Mouse (Mus musculus) layer of hippocampus, adult 2 months (tissue): ENCODE results near the gene Slc5a6. TPM values are rescaled to one million over a fixed set of nuclear protein-coding genes. Genes with fewer than 3 reads are reported as not detected.
"Not testable (repeated sequence)": the region's sequence is repeated elsewhere in the genome, so short reads cannot be mapped to it uniquely, and the experiment has no call there.

ENCODE experiments used
- DNase-seq, 2 experiments: peaks; one replicate each; pipeline ENCODE4 v3.0.0; 2022; ENCODE audit warnings: low spot score in 2 of 2
- H3K27ac ChIP-seq: fragments of 200-600 bp; 2 replicates; pipeline ENCODE4 v1.8.1; 2022
- H3K4me3 ChIP-seq: fragments of 200-600 bp; 2 replicates; pipeline ENCODE4 v1.8.1; 2022; ENCODE audit warnings: mild to moderate bottlenecking
- CTCF ChIP-seq: fragments of 200-600 bp; conservative IDR thresholded peaks from 2 replicates; pipeline ENCODE4 v1.8.1; 2022; ENCODE audit warnings: antibody characterized with exemption, mild to moderate bottlenecking, moderate library complexity
- total RNA-seq, 2 experiments: library from RNA; stranded (reverse); gene quantifications; 2 replicates each; pipeline ENCODE4 v1.2.3; 2021

The Slc5a6 gene
- total RNA-seq, 2 experiments from 2014 or later, result 15.0 to 16.1 TPM

DNA sequence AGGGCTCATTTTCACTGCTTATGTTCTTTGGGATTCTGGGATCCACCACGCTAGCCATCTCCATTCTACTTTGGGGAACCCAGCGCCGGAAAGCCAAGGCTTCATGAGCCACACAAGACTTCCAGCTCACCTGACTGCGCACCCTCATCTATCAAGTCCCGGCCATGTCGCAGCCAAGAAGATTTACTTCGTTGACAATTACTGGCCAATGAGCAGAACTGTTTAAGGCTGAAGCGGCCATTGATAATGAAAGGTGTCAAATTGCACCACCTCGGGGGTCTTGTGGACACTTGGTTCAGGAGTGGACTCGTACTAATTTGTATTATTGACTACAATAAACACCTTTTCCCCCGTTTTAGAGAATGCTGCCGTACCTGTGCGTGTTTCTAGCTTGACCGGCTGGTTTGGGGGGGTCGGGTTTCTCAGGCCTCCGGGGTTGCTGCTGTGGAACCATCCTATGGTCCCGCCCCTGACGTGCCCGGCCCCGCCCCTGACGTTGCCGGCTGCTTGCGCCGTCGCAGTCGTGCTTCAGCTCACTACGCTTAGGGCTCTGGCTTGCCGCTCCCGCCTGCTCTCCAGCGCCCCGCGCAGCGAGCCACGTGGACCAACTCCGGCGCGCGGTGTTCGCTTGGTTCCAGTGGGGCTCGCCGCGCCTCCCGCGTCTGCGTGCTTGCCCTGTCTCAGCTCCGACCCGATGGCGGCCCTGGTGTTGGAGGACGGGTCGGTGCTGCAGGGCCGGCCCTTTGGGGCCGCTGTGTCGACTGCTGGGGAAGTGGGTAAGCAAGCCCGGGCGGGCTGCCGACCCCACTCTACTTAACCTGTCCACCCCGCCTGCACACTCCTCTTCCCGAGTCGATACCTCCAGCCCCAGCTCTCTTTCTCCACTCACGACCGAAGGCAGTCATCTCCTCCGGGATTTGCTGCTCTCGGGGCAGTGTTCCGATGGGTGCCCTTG is 5.8 kb upstream of the Slc5a6 start, which contains the start of gene Cad:
TSS of gene Cad (plus strand) at position 520 of the 955 bp plus-strand sequence.
- DNase-seq, result peak; percentile 93 to 96
- H3K4me3 ChIP-seq, result peak within 1 kb of the TSS; percentile 78
- peak; percentile 33 for TF ChIP-seq CTCF
- H3K27ac ChIP-seq, result peak within 1 kb of the TSS; percentile 86

DNA sequence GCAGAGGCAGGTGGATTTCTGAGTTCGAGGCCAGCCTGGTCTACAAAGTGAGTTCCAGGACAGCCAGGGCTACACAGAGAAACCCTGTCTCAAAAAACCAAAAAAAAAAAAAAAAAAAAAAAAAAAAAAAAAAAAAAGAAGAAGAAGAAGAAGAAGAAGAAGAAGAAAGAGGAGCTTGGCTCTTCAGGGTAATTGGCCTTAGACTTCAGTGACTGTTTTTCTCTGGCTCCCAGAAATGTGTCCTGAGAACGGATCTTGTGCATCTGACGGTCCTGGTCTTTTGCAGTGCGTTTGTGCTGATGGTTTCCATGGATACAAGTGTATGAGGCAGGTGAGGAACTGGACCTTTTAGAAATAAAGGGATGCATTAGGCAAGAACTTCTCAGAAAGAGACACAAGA is 5.0 kb upstream of the Slc5a6 start:
- Histone ChIP-seq H3K27ac (peak overlapping the region; percentile 86), H3K4me3 (peak overlapping the region; percentile 78)
- DNase-seq, result not testable (repeated sequence)

DNA sequence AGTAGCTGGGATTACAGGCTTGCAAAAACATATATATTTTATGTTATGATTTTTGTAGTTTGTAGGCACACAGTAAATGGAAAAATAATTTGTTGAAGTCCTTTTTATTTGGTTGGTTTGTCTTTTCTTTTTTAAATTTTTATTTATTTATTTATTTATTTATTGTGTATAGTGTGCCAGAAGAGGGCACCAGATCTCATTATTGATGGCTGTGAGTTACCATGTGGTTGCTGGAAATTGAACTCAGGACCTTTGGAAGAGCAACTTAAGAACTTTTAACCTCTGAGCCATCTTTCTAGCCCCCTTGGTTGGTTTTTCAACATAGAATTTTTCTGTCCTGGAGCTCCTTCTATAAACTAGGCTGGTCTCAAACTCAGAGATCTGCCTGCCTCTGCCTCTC is 1.7 kb upstream of the Slc5a6 start:
- TF ChIP-seq CTCF, result peak; percentile 60
- DNase-seq, result no peak
- H3K27ac ChIP-seq, result no peak overlapping the region
- H3K4me3 ChIP-seq, result no peak overlapping the region

DNA sequence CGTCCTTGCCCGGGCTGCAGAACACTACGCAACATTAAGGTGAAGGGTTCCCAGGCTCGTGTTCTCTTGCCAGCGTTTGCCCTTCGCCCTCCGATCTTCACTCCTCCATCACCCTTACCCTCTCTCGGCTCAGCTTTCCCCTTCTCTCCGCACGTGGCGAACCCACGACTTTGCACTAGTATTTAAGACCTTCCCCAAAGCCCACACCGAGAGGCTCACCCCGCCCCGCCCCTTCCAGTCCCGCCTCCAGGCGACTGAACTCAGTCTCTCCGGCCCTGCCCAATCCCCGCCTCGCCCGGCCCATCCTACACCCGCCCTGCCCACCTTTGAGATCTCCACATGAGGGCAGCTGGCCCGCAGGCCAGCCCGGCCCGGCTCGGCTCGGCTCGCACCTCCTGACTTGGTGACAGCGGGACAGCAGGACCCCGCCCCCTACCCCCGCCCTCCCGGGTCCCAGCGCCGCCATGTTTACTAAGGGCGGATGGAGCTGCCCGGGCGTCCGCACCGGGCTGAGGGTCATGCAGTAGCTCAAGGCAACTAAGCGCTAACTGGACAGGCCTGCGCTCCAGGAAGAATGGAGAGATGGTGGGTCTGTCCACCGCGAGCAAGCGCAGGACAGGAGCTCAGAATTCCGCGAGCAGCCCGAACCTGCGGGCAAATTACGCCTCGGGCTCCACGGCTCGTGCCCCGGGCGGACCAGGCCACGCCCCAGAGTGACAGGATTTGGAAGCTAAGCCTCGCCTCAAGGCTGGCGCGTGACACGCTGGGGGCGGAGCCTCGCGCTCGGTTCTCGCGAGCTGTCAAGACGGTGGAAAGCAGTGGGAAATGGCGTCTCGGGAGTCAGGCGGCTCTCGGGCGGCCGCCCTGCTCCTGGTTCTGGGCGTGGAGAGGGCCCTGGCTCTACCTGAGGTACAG is 619 bp downstream of the Slc5a6 start, which contains the start of gene Atraid:
TSS of gene Atraid (plus strand) at position 465 of the 915 bp plus-strand sequence.
- peak within 1 kb of the TSS; percentile 99 for H3K27ac ChIP-seq
- peak within 1 kb of the TSS; percentile 87 for H3K4me3 ChIP-seq
- no peak for TF ChIP-seq CTCF
- peak; percentile 97 to 98 for DNase-seq

DNA sequence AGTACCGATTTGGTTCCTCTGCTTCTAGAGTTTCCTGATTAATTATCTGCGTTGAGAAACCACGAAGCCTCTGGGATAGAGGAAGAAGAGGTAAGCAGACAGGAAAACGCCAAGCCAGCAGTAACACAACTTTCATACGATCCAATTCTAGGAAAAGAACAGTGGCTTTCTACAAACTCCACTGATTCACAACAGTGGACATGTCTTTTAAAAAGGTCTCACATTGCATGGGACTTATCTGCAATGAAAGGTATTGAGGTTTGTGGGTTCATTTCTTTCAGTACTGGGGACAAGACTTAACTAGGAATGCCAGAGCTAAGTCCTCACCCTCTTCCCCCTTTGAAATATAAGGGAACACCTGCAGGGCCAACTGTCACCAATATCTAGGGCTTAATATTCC is 1.6 kb downstream of the Slc5a6 start:
- no peak for DNase-seq
- Histone ChIP-seq H3K4me3 (peak overlapping the region; percentile 87), H3K27ac (no peak overlapping the region)
- no peak for TF ChIP-seq CTCF

DNA sequence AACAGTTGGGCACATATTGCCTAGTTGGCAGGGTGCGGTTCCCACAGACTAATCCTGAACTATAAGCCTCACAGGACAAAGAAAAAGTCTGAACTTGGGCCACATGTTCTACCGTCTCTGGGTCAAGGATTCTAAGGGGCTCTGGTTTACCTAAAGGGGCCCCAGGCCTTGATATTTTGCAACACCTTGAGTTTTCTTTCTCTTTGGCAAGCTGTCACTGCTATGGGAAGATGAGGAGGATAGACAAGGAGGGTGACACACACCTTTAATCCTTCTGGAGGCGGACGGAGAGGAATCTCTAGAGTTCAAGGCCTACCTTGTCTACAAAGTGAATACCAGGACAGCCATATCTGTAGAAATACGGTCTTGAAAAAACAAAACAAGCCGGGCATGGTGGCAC is 2.3 kb downstream of the Slc5a6 start:
- DNase-seq, result no peak
- no peak for TF ChIP-seq CTCF
- Histone ChIP-seq H3K4me3 (no peak overlapping the region), H3K27ac (no peak overlapping the region)

DNA sequence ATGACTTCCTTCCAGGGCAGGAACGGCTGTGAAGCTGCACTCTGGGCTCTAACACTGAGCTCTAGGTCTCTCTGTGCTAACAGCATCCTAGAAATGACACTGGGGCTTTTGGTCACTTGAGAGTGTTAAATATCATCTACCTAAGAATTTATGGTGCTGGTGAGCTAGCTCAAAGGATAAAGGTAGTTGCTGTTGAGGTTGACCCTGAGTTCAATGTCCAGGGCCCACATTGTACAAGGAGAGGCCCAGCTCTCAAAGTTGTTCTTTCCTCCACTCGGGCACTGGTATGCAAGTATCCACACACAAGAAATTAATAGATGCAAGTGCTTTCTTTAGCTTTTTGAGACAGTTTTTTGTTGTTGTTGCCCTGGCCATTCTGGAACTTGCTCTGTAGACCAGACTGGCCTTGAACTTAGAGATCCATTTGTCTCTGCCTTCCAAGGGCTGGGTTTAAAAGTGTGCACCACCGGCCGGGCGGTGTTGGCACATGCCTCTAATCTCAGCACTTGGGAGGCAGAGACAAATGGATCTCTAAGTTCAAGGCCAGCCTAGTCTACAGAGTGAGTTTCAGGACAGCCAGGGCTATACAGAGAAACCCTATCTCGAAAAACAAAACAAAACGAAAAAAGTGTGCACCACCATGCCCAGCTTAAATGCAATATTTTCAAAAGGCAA is 10.4 kb downstream of the Slc5a6 start:
- Histone ChIP-seq H3K4me3 (no peak overlapping the region), H3K27ac (no peak overlapping the region)
- no peak for DNase-seq
- TF ChIP-seq CTCF, result no peak

DNA sequence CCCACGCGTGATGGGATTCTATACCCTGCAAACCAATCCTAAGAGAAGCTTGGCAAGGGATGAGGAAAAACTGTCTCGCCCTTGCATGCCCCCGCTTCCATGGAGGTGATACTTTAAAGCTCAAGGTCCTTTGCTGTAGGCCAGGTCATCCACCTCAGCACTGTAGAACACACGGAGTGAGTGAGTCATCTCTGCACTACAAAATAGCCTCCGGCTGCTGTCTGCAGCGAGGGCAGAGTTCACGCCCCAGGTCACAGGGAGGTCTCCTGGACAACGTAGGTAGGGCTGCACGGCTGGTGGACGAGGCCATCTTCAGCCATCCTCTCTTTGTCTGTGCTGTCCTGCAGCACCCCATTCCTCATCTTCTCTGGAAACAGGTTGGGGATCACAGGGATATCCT is 12.2 kb downstream of the Slc5a6 start:
- not testable (repeated sequence) for DNase-seq, H3K4me3 ChIP-seq, H3K27ac ChIP-seq

DNA sequence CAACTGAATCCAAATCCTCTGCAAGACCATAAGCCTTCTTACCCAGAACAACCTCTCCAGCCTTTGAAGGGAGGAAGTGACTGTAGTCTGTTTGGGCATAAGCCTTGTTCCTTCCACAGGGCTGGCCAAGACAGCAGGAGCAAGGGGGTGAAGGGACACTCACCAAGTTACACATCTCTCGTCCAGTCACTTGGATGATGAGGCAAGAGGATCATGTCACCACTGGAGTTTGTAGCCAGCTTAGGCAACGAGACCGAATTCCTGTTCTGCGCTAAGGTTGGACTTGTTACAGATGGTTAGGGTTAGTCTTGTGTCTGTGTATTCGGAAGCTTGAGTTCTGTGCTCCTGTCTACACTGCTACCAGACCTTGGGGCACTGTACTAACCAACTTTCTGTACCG is 14.1 kb downstream of the Slc5a6 start:
- H3K4me3 ChIP-seq, result no peak overlapping the region
- H3K27ac ChIP-seq, result no peak overlapping the region
- TF ChIP-seq CTCF, result no peak
- DNase-seq, result no peak

DNA sequence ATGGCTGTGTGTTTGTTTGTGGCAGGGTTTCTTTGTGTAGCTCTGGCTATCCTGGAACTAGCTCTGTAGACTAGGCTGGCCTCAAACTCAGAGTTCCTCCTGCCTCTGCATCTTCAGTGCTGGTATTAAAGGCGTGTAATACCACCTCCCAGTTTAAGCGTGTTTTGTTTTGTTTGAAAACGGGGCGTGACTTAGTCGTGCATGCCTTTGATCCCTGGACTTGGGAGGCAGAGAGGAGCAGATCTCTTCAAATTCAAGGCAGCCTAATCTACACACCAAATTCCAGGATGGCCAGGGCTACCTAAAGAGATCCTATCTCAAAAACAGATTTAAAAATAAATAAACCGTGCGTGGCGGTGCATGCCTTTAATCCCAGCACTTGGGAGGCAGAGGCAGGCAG is 17.2 kb downstream of the Slc5a6 start:
- no peak for TF ChIP-seq CTCF
- H3K27ac ChIP-seq, result no peak overlapping the region

DNA sequence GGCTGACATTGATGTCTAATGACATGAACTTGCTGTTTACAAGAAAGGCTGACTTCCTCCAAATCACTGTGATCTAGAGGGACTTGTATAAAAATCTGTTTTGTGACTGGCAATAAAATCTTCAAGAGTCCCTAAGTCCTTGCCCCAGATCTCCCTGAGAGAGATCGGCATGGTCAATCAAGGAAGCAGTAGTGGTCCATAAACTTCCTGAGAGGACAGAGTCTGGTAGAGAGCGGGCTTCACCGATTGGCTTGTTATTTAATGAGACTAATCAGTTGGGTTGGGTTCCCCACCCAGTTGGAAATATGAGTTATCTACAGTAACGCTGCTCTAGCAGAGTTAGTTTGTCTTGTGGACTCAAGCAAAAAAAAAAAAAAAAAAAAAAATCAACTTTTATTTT is 17.8 kb downstream of the Slc5a6 start:
- no peak for TF ChIP-seq CTCF
- no peak for DNase-seq
- Histone ChIP-seq H3K4me3 (no peak overlapping the region), H3K27ac (no peak overlapping the region)

More for the DNA sequence above, 17.2 kb downstream of the Slc5a6 start:
- DNase-seq, result no peak
- no peak overlapping the region for H3K4me3 ChIP-seq

DNA sequence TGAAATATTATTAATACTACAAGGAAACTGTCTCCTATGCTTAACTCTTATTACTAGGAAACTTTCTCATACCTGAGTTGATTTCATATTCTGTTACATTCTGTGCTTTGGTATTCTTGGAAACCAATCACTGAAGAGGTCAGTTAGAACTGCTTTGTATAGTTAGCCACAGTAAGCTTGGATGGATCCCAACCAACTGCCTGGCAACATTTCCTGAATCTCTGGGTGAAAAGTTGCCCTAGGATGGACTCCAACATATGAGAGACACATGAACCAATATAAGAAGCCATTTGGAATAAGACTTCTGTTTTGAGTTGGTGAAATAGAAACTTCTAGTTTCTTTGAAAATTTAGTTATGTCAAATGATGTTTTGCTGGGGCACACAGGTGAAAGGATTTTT is 24.1 kb downstream of the Slc5a6 start:
- Histone ChIP-seq H3K4me3 (no peak overlapping the region), H3K27ac (no peak overlapping the region)
- DNase-seq, result no peak
- no peak for TF ChIP-seq CTCF
